Mouse (Mus musculus) v-Abl transformed pro-B cells (cell line): ENCODE data around the gene Efna4.

ENCODE experiments used
- in situ Hi-C, 2 experiments: fragments of 400-800 bp; cut with MboI; formaldehyde crosslinking; loops; one replicate each; pipeline ENCODE4 v1.15.1; 2025; ENCODE audit not compliant: unreplicated experiment in 2 of 2

Gene Efna4

GRCm38 (mm10) chr3:89315930-89316831 is 21.6 kb downstream of the Efna4 start:
- in situ Hi-C loops, result no loop called here

GRCm38 (mm10) chr3:89315195-89315929 is 22.5 kb downstream of the Efna4 start:
- in situ Hi-C loops, result no loop called here

GRCm38 (mm10) chr3:89314791-89315190 is 23.0 kb downstream of the Efna4 start:
- in situ Hi-C loops, result no loop called here

- in situ Hi-C loops, result no loop called here
Measured at GRCm38 (mm10) chr3:89314340-89314739, 23.5 kb downstream of the Efna4 start.

- in situ Hi-C loops, result loop anchor here (5.0 kb wide), 1 partner anchor 61 kb away; the partner anchor contains the start of genes Krtcap2 (in 2 of the 2) and Trim46 (in 2 of the 2)
Measured at GRCm38 (mm10) chr3:89308089-89308488, 29.7 kb downstream of the Efna4 start.

GRCm38 (mm10) chr3:89305551-89306325 is 32.1 kb downstream of the Efna4 start:
- in situ Hi-C loops, result loop anchor here (5.0 kb wide), 1 partner anchor 58 kb away; the partner anchor contains the start of genes Krtcap2 (in 2 of the 2) and Trim46 (in 2 of the 2)

GRCm38 (mm10) chr3:89305105-89305504 is 32.7 kb downstream of the Efna4 start:
- in situ Hi-C loops, result loop anchor here (5.0 kb wide), 1 partner anchor 58 kb away; the partner anchor contains the start of genes Krtcap2 (in 2 of the 2) and Trim46 (in 2 of the 2)

- in situ Hi-C loops, result no loop called here
Measured at GRCm38 (mm10) chr3:89304440-89304839, 33.4 kb downstream of the Efna4 start.

- in situ Hi-C loops, result no loop called here
Measured at GRCm38 (mm10) chr3:89300514-89300913, 37.3 kb downstream of the Efna4 start.

GRCm38 (mm10) chr3:89300071-89300470 is 37.8 kb downstream of the Efna4 start:
- in situ Hi-C loops, result no loop called here

GRCm38 (mm10) chr3:89299499-89299898 is 38.3 kb downstream of the Efna4 start:
- in situ Hi-C loops, result no loop called here

- in situ Hi-C loops, result no loop called here
Measured at GRCm38 (mm10) chr3:89298908-89299307, 38.9 kb downstream of the Efna4 start.

- in situ Hi-C loops, result no loop called here
Measured at GRCm38 (mm10) chr3:89296761-89297396, 40.9 kb downstream of the Efna4 start.

- in situ Hi-C loops, result no loop called here
Measured at GRCm38 (mm10) chr3:89295685-89296230, 42.1 kb downstream of the Efna4 start.

- in situ Hi-C loops, result no loop called here
Measured at GRCm38 (mm10) chr3:89294195-89294594, 43.6 kb downstream of the Efna4 start.

- in situ Hi-C loops, result no loop called here
Measured at GRCm38 (mm10) chr3:89293247-89293918, 44.4 kb downstream of the Efna4 start.

- in situ Hi-C loops, result no loop called here
Measured at GRCm38 (mm10) chr3:89292303-89292702, 45.5 kb downstream of the Efna4 start.

GRCm38 (mm10) chr3:89291874-89292273 is 46.0 kb downstream of the Efna4 start:
- in situ Hi-C loops, result no loop called here

- in situ Hi-C loops, result no loop called here
Measured at GRCm38 (mm10) chr3:89288503-89288928, 49.3 kb downstream of the Efna4 start.
